Mouse (Mus musculus) C3H10T1/2 (cell line): ENCODE results near the gene Gm16223. TPM values are rescaled to one million over a fixed set of nuclear protein-coding genes. Genes with fewer than 3 reads are reported as not detected.

Experiments
- polyA plus RNA-seq, 2 experiments: library from polyadenylated mRNA; unstranded; fragments of >200 nt; fragmentation: generic; extraction: Trizol; gene quantifications; one replicate each; pipeline ENCODE4 v1.2.1; 2012; ENCODE audit warnings: missing spikeins in 2 of 2

Gm16223 gene
- polyA plus RNA-seq, result under 1 TPM in 1 of 2 experiments, not detected in 1; 0.01 TPM

GRCm38 (mm10) chr5:42067476-42068187, at the start of gene Gm16223:
Gene Gm16223 (plus strand): TSS chr5:42067960.

Other genes starting within 250 kb of the Gm16223 start
- gene Bod1l, start 223.6 kb upstream of the Gm16223 start, polyA plus RNA-seq, result 1 to 10 TPM in 1 of 2 experiments, under 1 TPM in 1; 0.92 to 4.3 TPM